Mouse (Mus musculus): Measurements from ENCODE around the gene Slc9a4. TPM values are rescaled to one million over a fixed set of nuclear protein-coding genes. Genes with fewer than 3 reads are reported as not detected.
"Not testable (repeated sequence)": the region's sequence is repeated elsewhere in the genome, so short reads cannot be mapped to it uniquely, and the experiment has no call there.

Slc9a4 gene
- 0.05 and 0.49 TPM in 2 replicates for polyA plus RNA-seq (2015; fragmentation: Nextera tagmentation; extraction: Ambion mirVana)

GRCm38 (mm10) chr1:40579784-40580183 is at the start of gene Slc9a4:
Gene Slc9a4 (plus strand): TSS chr1:40580081.
- H3K27ac ChIP-seq = no peak within 1 kb of the TSS
- no peak within 1 kb of the TSS for H3K9ac ChIP-seq
- no peak for ATAC-seq (ENCODE audit: low FRiP score)
- WGBS = 14% methylated on average over 7 of the region's 7 CpGs
- no peaks in the 10 kb centered on the region; the same call in 1 of the 2 replicates for H3K27me3 ChIP-seq
- H3K9me3 ChIP-seq = no peaks in the 10 kb centered on the region
- no peaks in the 10 kb centered on the region for H3K36me3 ChIP-seq
- no peak within 1 kb of the TSS for H3K4me3 ChIP-seq
- 0 out of 2 replicates have a peak, but pooled peaks cover 2% of the 10 kb centered on the region for H3K4me1 ChIP-seq (replicated peaks)
- no peak within 1 kb of the TSS for H3K4me2 ChIP-seq

- no peak overlapping the region for H3K9ac ChIP-seq
- 81% methylated on average over 5 of the region's 5 CpGs for WGBS
- H3K36me3 ChIP-seq = no peaks in the 10 kb centered on the region
- no peak overlapping the region for H3K4me2 ChIP-seq
- no peaks in the 10 kb centered on the region for H3K27me3 ChIP-seq
- H3K4me3 ChIP-seq = no peak overlapping the region
- no peaks in the 10 kb centered on the region for H3K9me3 ChIP-seq
- no peak for ATAC-seq (ENCODE audit: low FRiP score)
- H3K4me1 ChIP-seq (replicated peaks) = no peaks in the 10 kb centered on the region
- no peak overlapping the region for H3K27ac ChIP-seq
Observed at GRCm38 (mm10) chr1:40537577-40537976, 42.3 kb upstream of the Slc9a4 start.

- Histone ChIP-seq H3K9ac (no peak overlapping the region), H3K36me3 (no peaks in the 10 kb centered on the region), H3K9me3 (no peaks in the 10 kb centered on the region), H3K27me3 (no peaks in the 10 kb centered on the region), H3K4me2 (no peak overlapping the region), H3K4me3 (no peak overlapping the region), H3K27ac (no peak overlapping the region), H3K4me1 (replicated peaks) (peaks cover 14% of the 10 kb centered on the region)
- WGBS = 0% methylated on average over 2 of the region's 2 CpGs
- ATAC-seq (ENCODE audit: low FRiP score) = no peak
Observed at GRCm38 (mm10) chr1:40544650-40545049, 35.2 kb upstream of the Slc9a4 start.

GRCm38 (mm10) chr1:40546645-40547044 is 33.2 kb upstream of the Slc9a4 start:
- H3K4me3 ChIP-seq = no peak overlapping the region
- ATAC-seq (ENCODE audit: low FRiP score) = 0 out of 2 replicates have a peak, but pooled peaks have one; percentile 34
- no peaks in the 10 kb centered on the region for H3K27me3 ChIP-seq
- peaks cover 14% of the 10 kb centered on the region for H3K4me1 ChIP-seq (replicated peaks)
- no peak overlapping the region for H3K4me2 ChIP-seq
- no peak overlapping the region for H3K27ac ChIP-seq
- WGBS = 81% methylated on average over 4 of the region's 4 CpGs
- H3K9ac ChIP-seq = no peak overlapping the region
- no peaks in the 10 kb centered on the region for H3K36me3 ChIP-seq
- no peaks in the 10 kb centered on the region for H3K9me3 ChIP-seq

- Histone ChIP-seq H3K4me2 (peak overlapping the region; percentile 13; the same call in 1 of the 2 replicates), H3K4me3 (no peak overlapping the region), H3K9ac (no peak overlapping the region), H3K4me1 (replicated peaks) (peaks cover 14% of the 10 kb centered on the region), H3K9me3 (no peaks in the 10 kb centered on the region), H3K27ac (no peak overlapping the region), H3K27me3 (no peaks in the 10 kb centered on the region), H3K36me3 (no peaks in the 10 kb centered on the region)
- 44% methylated on average over 11 of the region's 11 CpGs for WGBS
- ATAC-seq (ENCODE audit: low FRiP score) = peak; percentile 78
Observed at GRCm38 (mm10) chr1:40547064-40547572, 32.8 kb upstream of the Slc9a4 start.

GRCm38 (mm10) chr1:40547762-40548161 is 32.1 kb upstream of the Slc9a4 start:
- no peaks in the 10 kb centered on the region for H3K9me3 ChIP-seq
- 40% methylated on average over 10 of the region's 10 CpGs for WGBS
- ATAC-seq (ENCODE audit: low FRiP score) = peak; percentile 55
- H3K27me3 ChIP-seq = no peaks in the 10 kb centered on the region
- H3K27ac ChIP-seq = peak overlapping the region; percentile 58; the same call in 1 of the 2 replicates
- H3K4me2 ChIP-seq = peak overlapping the region; percentile 13; the same call in 1 of the 2 replicates
- H3K36me3 ChIP-seq = no peaks in the 10 kb centered on the region
- H3K9ac ChIP-seq = no peak overlapping the region
- no peak overlapping the region for H3K4me3 ChIP-seq
- peaks cover 14% of the 10 kb centered on the region for H3K4me1 ChIP-seq (replicated peaks)

- H3K36me3 ChIP-seq = no peaks in the 10 kb centered on the region
- ATAC-seq (ENCODE audit: low FRiP score) = no peak
Observed at GRCm38 (mm10) chr1:40569374-40569773, 10.5 kb upstream of the Slc9a4 start.

GRCm38 (mm10) chr1:40580269-40580668 is 388 bp downstream of the Slc9a4 start:
- Histone ChIP-seq H3K9ac (no peak overlapping the region), H3K27me3 (no peaks in the 10 kb centered on the region; the same call in 1 of the 2 replicates), H3K4me1 (replicated peaks) (0 out of 2 replicates have a peak, but pooled peaks cover 2% of the 10 kb centered on the region), H3K9me3 (no peaks in the 10 kb centered on the region), H3K4me2 (no peak overlapping the region), H3K4me3 (no peak overlapping the region), H3K36me3 (no peaks in the 10 kb centered on the region), H3K27ac (no peak overlapping the region)
- no peak for ATAC-seq (ENCODE audit: low FRiP score)
- WGBS = 76% methylated on average over 14 of the region's 14 CpGs

More at GRCm38 (mm10) chr1:40569374-40569773, 10.5 kb upstream of the Slc9a4 start:
- H3K27me3 ChIP-seq = no peaks in the 10 kb centered on the region
- no peak overlapping the region for H3K9ac ChIP-seq
- H3K4me3 ChIP-seq = no peak overlapping the region
- H3K9me3 ChIP-seq = no peaks in the 10 kb centered on the region
- no peaks in the 10 kb centered on the region for H3K4me1 ChIP-seq (replicated peaks)
- H3K27ac ChIP-seq = no peak overlapping the region
- no peak overlapping the region for H3K4me2 ChIP-seq
- WGBS = 87% methylated on average over 4 of the region's 4 CpGs

GRCm38 (mm10) chr1:40586776-40587175 is 6.9 kb downstream of the Slc9a4 start:
- no peak overlapping the region for H3K27ac ChIP-seq
- no peaks in the 10 kb centered on the region for H3K9me3 ChIP-seq
- H3K9ac ChIP-seq = no peak overlapping the region
- no peak overlapping the region for H3K4me2 ChIP-seq
- H3K4me1 ChIP-seq (replicated peaks) = no peaks in the 10 kb centered on the region
- H3K36me3 ChIP-seq = no peaks in the 10 kb centered on the region
- H3K4me3 ChIP-seq = no peak overlapping the region
- ATAC-seq (ENCODE audit: low FRiP score) = no peak
- WGBS = 86% methylated on average over 5 of the region's 5 CpGs
- no peaks in the 10 kb centered on the region for H3K27me3 ChIP-seq

GRCm38 (mm10) chr1:40590931-40591330 is 11.1 kb downstream of the Slc9a4 start:
- no peak overlapping the region for H3K4me3 ChIP-seq
- no peak overlapping the region for H3K27ac ChIP-seq
- H3K9ac ChIP-seq = no peak overlapping the region
- no peaks in the 10 kb centered on the region for H3K27me3 ChIP-seq
- no peaks in the 10 kb centered on the region for H3K9me3 ChIP-seq
- no peak for ATAC-seq (ENCODE audit: low FRiP score)
- no peaks in the 10 kb centered on the region for H3K4me1 ChIP-seq (replicated peaks)
- 89% methylated on average over 4 of the region's 4 CpGs for WGBS
- no peak overlapping the region for H3K4me2 ChIP-seq
- H3K36me3 ChIP-seq = no peaks in the 10 kb centered on the region

GRCm38 (mm10) chr1:40597822-40598221 is 17.9 kb downstream of the Slc9a4 start:
- Histone ChIP-seq H3K36me3 (no peaks in the 10 kb centered on the region), H3K4me2 (no peak overlapping the region), H3K9ac (no peak overlapping the region), H3K27me3 (no peaks in the 10 kb centered on the region), H3K27ac (no peak overlapping the region), H3K4me1 (replicated peaks) (no peaks in the 10 kb centered on the region), H3K9me3 (no peaks in the 10 kb centered on the region), H3K4me3 (no peak overlapping the region)
- ATAC-seq (ENCODE audit: low FRiP score) = no peak
- WGBS = 66% methylated on average over 5 of the region's 5 CpGs

GRCm38 (mm10) chr1:40599661-40600060 is 19.8 kb downstream of the Slc9a4 start:
- H3K36me3 ChIP-seq; ATAC-seq (ENCODE audit: low FRiP score); H3K9ac ChIP-seq; H3K27ac ChIP-seq; H3K4me3 ChIP-seq; H3K4me1 ChIP-seq (replicated peaks); H3K4me2 ChIP-seq; H3K9me3 ChIP-seq; H3K27me3 ChIP-seq: not testable (repeated sequence)
- 88% methylated on average over 9 of the region's 9 CpGs for WGBS

Data from hindbrain, embryonic 13.5 days (tissue).